Mouse (Mus musculus) C2C12 (cell line): ENCODE data around the gene 4930402F06Rik. TPM values are rescaled to one million over a fixed set of nuclear protein-coding genes. Genes with fewer than 3 reads are reported as not detected.

Experiments
- H3K27me3 ChIP-seq: one replicate; pipeline ENCODE4 v1.6.1; 2011; ENCODE audit not compliant: control insufficient read depth, insufficient read depth, insufficient read length
- H3K36me3 ChIP-seq: one replicate; pipeline ENCODE4 v1.6.1; 2011; ENCODE audit not compliant: control insufficient read depth, insufficient read depth
- H3K4me3 ChIP-seq: one replicate; pipeline ENCODE4 v1.5.1; 2011; ENCODE audit warnings: mild to moderate bottlenecking, control low read depth; ENCODE audit not compliant: poor library complexity, insufficient read depth, severe bottlenecking
- H3K79me2 ChIP-seq: one replicate; pipeline ENCODE4 v1.6.1; 2011; ENCODE audit not compliant: control insufficient read depth, insufficient read depth
- H3K79me3 ChIP-seq: one replicate; pipeline ENCODE4 v1.6.1; 2011; ENCODE audit warnings: low read depth, control low read depth
- H3ac ChIP-seq: one replicate; pipeline ENCODE3; 2011; ENCODE audit warnings: low read depth; ENCODE audit not compliant: control insufficient read depth, insufficient read length
- CEBPB ChIP-seq: IDR thresholded peaks from one replicate; pipeline ENCODE4 v1.6.1; 2011; ENCODE audit warnings: low read depth, mild to moderate bottlenecking, control low read depth, moderate library complexity
- CTCF ChIP-seq: IDR thresholded peaks from one replicate; pipeline ENCODE4 v1.5.1; 2011; ENCODE audit not compliant: control insufficient read depth, insufficient read depth, insufficient read length
- FOSL1 ChIP-seq: IDR thresholded peaks from one replicate; pipeline ENCODE4 v1.8.0; 2011; ENCODE audit warnings: mild to moderate bottlenecking, low read length; ENCODE audit not compliant: poor library complexity, insufficient read depth, severe bottlenecking
- MAX ChIP-seq: IDR thresholded peaks from one replicate; pipeline ENCODE4 v1.6.1; 2011; ENCODE audit warnings: mild to moderate bottlenecking, control low read depth
- MYOD1 ChIP-seq: IDR thresholded peaks from one replicate; pipeline ENCODE4 v1.6.1; 2011; ENCODE audit warnings: low read depth; ENCODE audit not compliant: control insufficient read depth, insufficient read length
- MYOG ChIP-seq: IDR thresholded peaks from one replicate; pipeline ENCODE4 v1.6.1; 2011; ENCODE audit not compliant: control insufficient read depth, insufficient read length; ENCODE audit errors: extremely low read depth
- USF1 ChIP-seq: IDR thresholded peaks from one replicate; pipeline ENCODE4 v1.6.1; 2011; ENCODE audit warnings: low read depth, mild to moderate bottlenecking, control low read depth, moderate library complexity
- polyA plus RNA-seq: library from polyadenylated mRNA; unstranded; fragments of >200 nt; fragmentation: generic; extraction: Trizol; gene quantifications from one replicate; pipeline ENCODE4 v1.2.1, GENCODE M21; 2012; ENCODE audit warnings: missing spikeins

4930402F06Rik gene
- polyA plus RNA-seq, 1 experiment: not detected

- peaks cover 9% of the 10 kb centered on the region for H3K79me3 ChIP-seq
- no peak overlapping the region for H3K4me3 ChIP-seq
- no peak for TF ChIP-seq CTCF
- no peak for TF ChIP-seq MYOG
- no peak overlapping the region for H3ac ChIP-seq
- H3K27me3 ChIP-seq: no peaks in the 10 kb centered on the region
- peaks cover 23% of the 10 kb centered on the region for H3K79me2 ChIP-seq
- peaks cover 7% of the 10 kb centered on the region for H3K36me3 ChIP-seq
These were observed 35.5 kb upstream of the 4930402F06Rik start for GRCm38 (mm10) chr2:35432472-35432871.

DNA sequence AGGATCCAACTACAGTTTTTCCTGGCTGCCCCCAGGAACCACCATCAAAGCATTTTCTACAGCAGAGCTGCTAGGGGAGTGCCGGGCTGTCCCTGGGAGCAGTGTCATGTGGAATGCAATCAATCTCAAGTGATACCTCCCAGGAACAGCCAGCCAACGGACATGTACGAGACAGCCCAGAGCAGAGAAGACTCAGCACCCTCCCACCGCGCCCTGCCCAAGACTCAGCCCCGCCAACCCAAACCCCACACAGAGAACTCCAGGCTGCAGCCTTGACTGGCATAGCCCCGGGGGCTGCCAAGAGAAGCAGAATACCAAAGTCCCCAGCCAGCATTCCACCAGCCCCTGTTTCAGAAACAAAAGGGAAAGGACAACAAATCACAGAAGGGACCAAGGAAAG is 35.0 kb upstream of the 4930402F06Rik start:
- H3K36me3 ChIP-seq: peaks cover 7% of the 10 kb centered on the region
- H3K4me3 ChIP-seq: no peak overlapping the region
- no peaks in the 10 kb centered on the region for H3K27me3 ChIP-seq
- H3K79me2 ChIP-seq: peaks cover 19% of the 10 kb centered on the region
- TF ChIP-seq MAX: no peak
- TF ChIP-seq CTCF: no peak
- no peak for TF ChIP-seq MYOD1
- TF ChIP-seq CEBPB: no peak
- no peak for TF ChIP-seq USF1
- no peak for TF ChIP-seq FOSL1
- TF ChIP-seq MYOG: no peak
- H3ac ChIP-seq: no peak overlapping the region
- peaks cover 4% of the 10 kb centered on the region for H3K79me3 ChIP-seq

GRCm38 (mm10) chr2:35430806-35431205 is 33.8 kb upstream of the 4930402F06Rik start:
- Histone ChIP-seq H3K4me3 (no peak overlapping the region), H3K27me3 (no peaks in the 10 kb centered on the region), H3ac (no peak overlapping the region), H3K36me3 (peaks cover 7% of the 10 kb centered on the region), H3K79me2 (peaks cover 16% of the 10 kb centered on the region), H3K79me3 (peaks cover 1% of the 10 kb centered on the region)
- no peak for TF ChIP-seq MYOG
- TF ChIP-seq CEBPB: no peak
- no peak for TF ChIP-seq USF1
- TF ChIP-seq MAX: no peak
- TF ChIP-seq MYOD1: no peak
- TF ChIP-seq CTCF: no peak
- TF ChIP-seq FOSL1: no peak

DNA sequence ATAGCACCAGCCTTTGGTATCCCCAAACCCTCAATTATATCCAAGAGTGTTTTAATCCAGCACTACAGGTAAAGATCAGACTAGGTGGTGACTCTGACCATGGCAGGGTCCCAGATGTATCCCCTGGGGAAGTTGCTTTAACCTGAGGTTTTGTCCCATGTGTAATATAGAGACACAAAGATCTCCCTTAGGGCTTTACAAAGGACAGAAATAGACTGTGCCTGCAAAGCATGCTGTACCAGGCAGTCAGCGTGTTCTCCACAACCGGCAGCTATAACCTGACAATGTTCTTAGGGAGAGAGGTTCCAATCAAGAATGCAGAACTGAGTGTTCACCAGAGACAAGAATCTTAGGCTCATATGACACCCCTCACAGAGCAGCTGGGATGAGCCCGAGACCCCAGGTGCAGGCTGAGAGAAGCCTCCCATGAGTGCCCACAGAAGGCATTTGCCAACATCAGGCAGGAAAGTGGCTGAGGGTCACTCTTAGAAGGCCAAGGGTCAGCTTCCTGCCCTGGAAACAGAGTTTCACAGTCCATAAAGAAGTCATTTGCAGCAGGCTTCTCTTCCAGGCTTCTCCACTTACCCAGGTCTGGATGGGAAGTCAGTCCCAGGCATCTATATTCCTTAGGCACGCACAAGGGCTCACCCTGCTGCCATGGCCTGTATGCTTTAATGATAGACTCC is 31.8 kb upstream of the 4930402F06Rik start:
- Histone ChIP-seq H3ac (no peak overlapping the region), H3K36me3 (peaks cover 11% of the 10 kb centered on the region), H3K4me3 (no peak overlapping the region), H3K79me3 (peaks cover 1% of the 10 kb centered on the region), H3K27me3 (no peaks in the 10 kb centered on the region), H3K79me2 (peaks cover 8% of the 10 kb centered on the region)
- TF ChIP-seq CTCF (no peak), MAX (no peak), MYOD1 (no peak), FOSL1 (no peak), CEBPB (no peak), USF1 (no peak), MYOG (no peak)

GRCm38 (mm10) chr2:35427559-35427958 is 30.6 kb upstream of the 4930402F06Rik start:
- no peak overlapping the region for H3K4me3 ChIP-seq
- H3K27me3 ChIP-seq: no peaks in the 10 kb centered on the region
- no peak for TF ChIP-seq FOSL1
- no peak for TF ChIP-seq CEBPB
- TF ChIP-seq MAX: no peak
- TF ChIP-seq MYOD1: no peak
- TF ChIP-seq CTCF: no peak
- TF ChIP-seq USF1: no peak
- TF ChIP-seq MYOG: no peak
- H3K79me3 ChIP-seq: peaks cover 1% of the 10 kb centered on the region
- H3K79me2 ChIP-seq: peaks cover under 1% of the 10 kb centered on the region
- H3ac ChIP-seq: no peak overlapping the region
- H3K36me3 ChIP-seq: peaks cover 17% of the 10 kb centered on the region

DNA sequence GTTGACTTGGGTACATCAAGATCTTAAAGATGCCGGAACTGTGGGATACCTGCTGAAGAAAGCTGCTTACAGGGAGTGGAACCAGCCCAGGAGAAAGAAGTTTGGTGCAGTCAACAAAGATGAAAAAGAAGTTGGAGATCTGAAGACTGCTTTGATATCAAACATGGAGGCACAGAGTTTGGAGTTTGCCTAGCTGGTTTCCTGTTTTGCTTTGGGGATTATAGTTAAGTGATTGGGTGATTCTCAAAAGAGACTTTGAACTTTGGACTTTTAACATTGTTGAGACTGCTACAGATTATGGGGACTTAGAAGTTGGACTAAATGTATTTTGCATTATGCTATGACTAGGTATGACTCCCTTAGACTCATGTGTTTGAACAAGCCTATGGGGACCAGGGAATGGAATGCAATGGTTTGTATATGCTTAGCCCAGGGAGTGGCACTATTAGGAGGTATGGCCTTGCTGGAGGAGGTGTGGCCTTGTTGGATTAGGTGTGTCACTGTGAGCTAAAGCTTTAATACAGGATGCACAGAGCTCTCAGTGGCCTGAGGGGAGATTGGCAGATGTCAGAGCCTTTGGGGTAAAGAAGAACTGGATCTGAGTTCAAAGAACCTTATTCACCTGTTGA is 26.9 kb upstream of the 4930402F06Rik start:
- Histone ChIP-seq H3K79me3 (no peaks in the 10 kb centered on the region), H3K79me2 (no peaks in the 10 kb centered on the region), H3K4me3 (no peak overlapping the region), H3K36me3 (peaks cover 37% of the 10 kb centered on the region), H3ac (no peak overlapping the region), H3K27me3 (no peaks in the 10 kb centered on the region)
- TF ChIP-seq USF1 (no peak), MAX (no peak), CTCF (no peak), FOSL1 (no peak), MYOG (no peak), CEBPB (no peak), MYOD1 (no peak)
